Mouse (Mus musculus): ENCODE data around the gene Gm12569. TPM values are rescaled to one million over a fixed set of nuclear protein-coding genes. Genes with fewer than 3 reads are reported as not detected.

Gene Gm12569
- polyA plus RNA-seq, 1 experiment from 2014 or later: not detected

DNA sequence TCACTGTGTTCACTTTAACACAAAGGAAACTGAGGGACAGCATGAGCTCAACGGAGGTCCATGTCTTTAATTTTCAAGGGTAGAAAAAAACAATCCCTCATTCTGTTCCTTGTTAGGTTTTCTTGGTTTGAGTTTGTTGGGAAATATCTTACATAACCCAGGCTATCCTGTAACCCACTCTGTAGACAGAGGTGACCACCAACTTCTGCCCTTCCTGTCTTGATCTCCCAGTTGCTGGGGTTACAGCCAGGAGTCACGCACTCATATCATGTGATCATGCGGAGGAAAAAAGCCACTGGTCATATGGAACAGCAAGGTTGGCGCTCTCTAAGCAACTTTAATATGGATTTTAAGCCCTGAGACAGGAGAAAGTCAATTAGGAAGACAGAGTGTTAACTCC is 36.7 kb downstream of the Gm12569 start:
- no peak for DNase-seq (ENCODE audit: low spot score)
- Histone ChIP-seq H3K4me1 (ENCODE audit: control insufficient read depth, insufficient read depth, low read length) (no peaks in the 10 kb centered on the region), H3K36me3 (ENCODE audit: control insufficient read depth, insufficient read depth, low read length) (no peaks in the 10 kb centered on the region), H3K9me3 (replicated peaks; ENCODE audit: control insufficient read depth, low read length) (no peaks in the 10 kb centered on the region), H3K4me3 (ENCODE audit: low read depth, low read length) (no peak overlapping the region), H3K4me2 (ENCODE audit: low read length) (no peak overlapping the region), H3K27ac (ENCODE audit: low read depth, low read length) (no peak overlapping the region), H3K27me3 (replicated peaks; ENCODE audit: control insufficient read depth, insufficient read depth, low read length) (no peaks in the 10 kb centered on the region), H3K9ac (ENCODE audit: low read length) (no peak overlapping the region)
- 88% methylated on average over 4 of the region's 4 CpGs for WGBS
- no peak for ATAC-seq

DNA sequence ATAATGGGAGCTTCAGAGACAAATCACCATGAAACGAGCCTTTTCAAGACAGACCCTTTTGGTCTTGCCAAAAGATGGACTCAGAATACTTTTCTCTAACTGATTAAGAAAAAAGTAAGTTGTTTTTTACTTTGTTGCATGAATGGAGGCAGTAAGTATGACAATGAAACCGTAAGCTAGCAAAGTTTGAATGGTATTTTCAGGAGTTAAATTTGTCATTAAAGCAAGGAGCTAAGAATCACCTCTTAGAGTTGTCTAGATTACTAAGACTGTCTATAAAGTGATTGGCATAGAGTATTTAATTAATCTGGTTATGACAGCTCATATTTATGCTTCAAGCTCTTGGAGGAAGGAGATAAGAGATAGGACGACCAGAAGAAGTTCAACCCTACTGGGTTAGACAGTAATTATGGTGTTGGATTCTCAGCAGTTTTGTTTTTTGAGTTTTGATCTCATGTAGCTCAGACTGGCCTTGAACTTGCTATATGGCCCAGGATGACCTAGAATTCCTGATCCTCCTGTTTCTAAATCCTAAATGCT is 41.5 kb downstream of the Gm12569 start, which contains the start of gene Clk4:
TSS of gene Clk4 (plus strand) at position 51 of the 540 bp plus-strand sequence.
- Histone ChIP-seq H3K36me3 (ENCODE audit: control insufficient read depth, insufficient read depth, low read length) (peaks cover under 1% of the 10 kb centered on the region; the same call in 1 of the 2 replicates), H3K4me3 (ENCODE audit: low read depth, low read length) (peak within 1 kb of the TSS; percentile 91), H3K9me3 (replicated peaks; ENCODE audit: control insufficient read depth, low read length) (no peaks in the 10 kb centered on the region), H3K27ac (ENCODE audit: low read depth, low read length) (peak within 1 kb of the TSS; percentile 91), H3K4me2 (ENCODE audit: low read length) (peak within 1 kb of the TSS; percentile 62), H3K4me1 (ENCODE audit: control insufficient read depth, insufficient read depth, low read length) (peaks cover 16% of the 10 kb centered on the region), H3K9ac (ENCODE audit: low read length) (peak within 1 kb of the TSS; percentile 50), H3K27me3 (replicated peaks; ENCODE audit: control insufficient read depth, insufficient read depth, low read length) (no peaks in the 10 kb centered on the region)
- no peak for DNase-seq (ENCODE audit: low spot score)
- ATAC-seq: no peak
- 75% methylated on average over 3 of the region's 3 CpGs for WGBS

DNA sequence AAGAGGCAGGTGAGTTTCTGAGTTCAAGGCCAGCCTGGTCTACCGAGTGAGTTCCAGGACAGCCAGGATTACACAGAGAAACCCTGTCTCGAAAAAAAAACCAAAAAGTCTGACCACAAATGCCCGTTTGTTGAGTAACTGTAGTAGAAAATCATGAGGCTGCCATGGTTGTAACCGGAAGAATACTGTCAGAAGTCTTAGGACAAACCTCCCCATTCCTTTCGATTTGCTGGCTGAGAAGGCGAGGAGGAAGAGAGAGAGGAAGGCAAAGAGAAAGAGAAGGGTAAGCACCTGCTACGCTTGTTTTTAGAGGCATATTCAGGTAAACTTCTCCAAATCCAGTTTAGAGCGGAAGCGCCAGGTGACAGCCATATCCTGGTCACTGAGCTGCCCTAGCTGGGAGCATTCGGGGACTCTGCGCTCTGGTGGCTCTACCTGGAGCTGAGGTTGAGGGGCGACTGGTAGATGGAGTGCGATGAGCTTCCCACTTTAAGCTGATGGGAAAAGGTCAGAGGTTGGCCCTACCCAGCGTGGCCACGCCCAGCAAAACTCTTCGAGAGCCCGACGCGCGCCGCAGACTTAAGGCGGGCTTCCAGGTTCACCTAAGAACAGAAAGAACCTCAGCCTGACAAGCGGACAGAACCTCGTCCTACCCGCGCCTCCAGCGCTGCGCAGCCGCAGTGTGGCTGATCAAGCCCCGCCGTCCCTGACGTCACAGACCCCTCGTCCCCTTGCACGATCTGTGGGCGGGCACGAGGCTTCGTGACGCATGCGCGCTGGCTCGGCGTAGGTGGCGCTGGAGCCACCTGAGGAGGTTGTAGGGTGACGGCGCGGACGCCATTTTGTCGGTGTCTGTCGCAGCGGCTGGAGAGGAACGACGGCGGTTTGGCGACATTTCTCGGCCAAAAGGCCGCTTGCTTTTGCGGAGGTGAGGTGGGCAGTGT is 42.3 kb downstream of the Gm12569 start, which contains the start of gene BC049762:
TSS of gene BC049762 (minus strand) at position 705 of the 944 bp plus-strand sequence.
- peak within 1 kb of the TSS; percentile 91 for H3K4me3 ChIP-seq (ENCODE audit: low read depth, low read length)
- no peaks in the 10 kb centered on the region for H3K27me3 ChIP-seq (replicated peaks; ENCODE audit: control insufficient read depth, insufficient read depth, low read length)
- peaks cover 6% of the 10 kb centered on the region for H3K36me3 ChIP-seq (ENCODE audit: control insufficient read depth, insufficient read depth, low read length)
- no peaks in the 10 kb centered on the region for H3K9me3 ChIP-seq (replicated peaks; ENCODE audit: control insufficient read depth, low read length)
- H3K4me1 ChIP-seq (ENCODE audit: control insufficient read depth, insufficient read depth, low read length): peaks cover 16% of the 10 kb centered on the region
- H3K27ac ChIP-seq (ENCODE audit: low read depth, low read length): peak within 1 kb of the TSS; percentile 91
- 9% methylated on average over 57 of the region's 57 CpGs for WGBS
- peak within 1 kb of the TSS; percentile 98 for H3K9ac ChIP-seq (ENCODE audit: low read length)
- peak; percentile 99 for ATAC-seq
- peak within 1 kb of the TSS; percentile 69 for H3K4me2 ChIP-seq (ENCODE audit: low read length)
- peak; percentile 99 for DNase-seq (ENCODE audit: low spot score)

DNA sequence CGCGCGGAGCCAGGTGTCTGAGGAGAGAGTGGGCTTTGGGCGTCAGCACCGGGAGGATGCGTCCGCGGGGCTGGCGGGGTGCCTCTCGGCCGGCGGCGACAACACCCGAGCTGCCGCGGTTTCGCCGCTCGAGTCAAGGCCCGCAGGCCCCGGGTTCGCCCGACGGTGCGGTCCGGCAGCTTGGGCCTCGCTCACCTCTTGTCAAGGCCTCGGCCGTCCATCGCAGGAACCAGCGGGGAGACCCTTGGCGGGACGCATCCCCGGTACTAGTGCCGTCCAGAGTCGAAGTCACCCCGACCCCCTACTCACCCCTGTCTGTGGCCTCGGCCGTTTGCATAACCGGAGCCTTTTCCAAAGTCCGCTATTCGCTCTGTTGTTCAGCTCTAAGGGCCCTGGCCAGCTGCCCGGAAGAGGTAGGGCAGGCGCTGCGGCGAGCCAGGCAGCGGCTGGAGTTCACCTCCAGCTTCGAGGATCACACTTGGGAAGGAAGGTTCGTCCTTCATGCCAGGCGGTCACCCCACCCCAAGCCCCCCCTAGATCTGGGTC is 43.1 kb downstream of the Gm12569 start:
- Histone ChIP-seq H3K4me2 (ENCODE audit: low read length) (peak overlapping the region; percentile 69), H3K4me1 (ENCODE audit: control insufficient read depth, insufficient read depth, low read length) (peaks cover 16% of the 10 kb centered on the region), H3K36me3 (ENCODE audit: control insufficient read depth, insufficient read depth, low read length) (peaks cover 6% of the 10 kb centered on the region), H3K27me3 (replicated peaks; ENCODE audit: control insufficient read depth, insufficient read depth, low read length) (no peaks in the 10 kb centered on the region), H3K27ac (ENCODE audit: low read depth, low read length) (peak overlapping the region; percentile 91), H3K4me3 (ENCODE audit: low read depth, low read length) (peak overlapping the region; percentile 91), H3K9me3 (replicated peaks; ENCODE audit: control insufficient read depth, low read length) (no peaks in the 10 kb centered on the region), H3K9ac (ENCODE audit: low read length) (peak overlapping the region; percentile 98)
- peak; percentile 67 for DNase-seq (ENCODE audit: low spot score)
- WGBS: under 1% methylated on average over 49 of the region's 50 CpGs
- peak; percentile 70 for ATAC-seq

DNA sequence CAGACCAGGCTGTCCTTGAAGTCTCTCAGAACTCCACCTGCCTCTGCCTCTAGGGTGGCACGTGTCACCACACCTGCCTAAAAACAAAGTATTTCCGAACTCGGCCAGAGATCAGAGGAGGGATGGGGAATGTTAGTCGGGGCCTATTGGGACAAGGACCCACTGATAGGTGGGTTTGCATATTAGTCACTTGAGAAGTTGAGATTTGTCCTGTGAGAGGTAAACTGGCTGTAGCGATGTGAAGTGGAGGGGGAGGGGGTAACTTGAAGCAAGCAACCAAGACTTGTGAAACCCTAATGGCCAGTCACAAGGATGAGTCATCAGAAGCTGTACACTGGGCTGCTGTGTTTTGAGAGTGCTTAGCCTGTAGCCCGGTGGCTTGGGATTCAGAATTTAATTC is 44.1 kb downstream of the Gm12569 start:
- Histone ChIP-seq H3K27me3 (replicated peaks; ENCODE audit: control insufficient read depth, insufficient read depth, low read length) (no peaks in the 10 kb centered on the region), H3K36me3 (ENCODE audit: control insufficient read depth, insufficient read depth, low read length) (peaks cover 12% of the 10 kb centered on the region), H3K9ac (ENCODE audit: low read length) (peak overlapping the region; percentile 98; the same call in 1 of the 2 replicates), H3K4me2 (ENCODE audit: low read length) (peak overlapping the region; percentile 69), H3K27ac (ENCODE audit: low read depth, low read length) (no peak overlapping the region), H3K4me1 (ENCODE audit: control insufficient read depth, insufficient read depth, low read length) (peaks cover 16% of the 10 kb centered on the region), H3K9me3 (replicated peaks; ENCODE audit: control insufficient read depth, low read length) (no peaks in the 10 kb centered on the region), H3K4me3 (ENCODE audit: low read depth, low read length) (peak overlapping the region; percentile 91)
- DNase-seq (ENCODE audit: low spot score) (peak; percentile 14), ATAC-seq (no peak)
- WGBS: 22% methylated on average over 6 of the region's 6 CpGs

DNA sequence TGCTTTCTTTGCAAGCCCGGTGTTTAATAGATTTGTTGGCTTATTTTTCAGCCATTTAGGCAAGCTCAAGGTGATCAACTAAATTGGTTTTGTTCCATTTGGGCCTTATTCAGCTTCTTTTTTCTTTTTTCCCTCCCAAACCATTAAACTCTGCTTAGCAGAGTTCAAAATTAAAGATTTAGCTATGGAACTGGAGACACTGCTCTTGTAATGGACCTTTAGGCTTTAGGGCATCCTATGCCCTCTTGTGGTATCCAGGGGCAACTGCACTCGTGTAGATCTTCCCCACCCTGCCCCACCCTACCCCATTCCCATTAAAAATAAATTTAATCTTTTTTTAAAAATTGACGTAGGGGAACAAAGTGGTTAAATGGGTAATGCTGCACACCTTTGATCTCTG is 45.1 kb downstream of the Gm12569 start:
- H3K27ac ChIP-seq (ENCODE audit: low read depth, low read length): no peak overlapping the region
- WGBS: 56% methylated on average over 3 of the region's 3 CpGs
- H3K27me3 ChIP-seq (replicated peaks; ENCODE audit: control insufficient read depth, insufficient read depth, low read length): no peaks in the 10 kb centered on the region
- H3K4me1 ChIP-seq (ENCODE audit: control insufficient read depth, insufficient read depth, low read length): peaks cover 16% of the 10 kb centered on the region
- H3K36me3 ChIP-seq (ENCODE audit: control insufficient read depth, insufficient read depth, low read length): peaks cover 17% of the 10 kb centered on the region
- peak overlapping the region; percentile 69 for H3K4me2 ChIP-seq (ENCODE audit: low read length)
- no peak overlapping the region for H3K9ac ChIP-seq (ENCODE audit: low read length)
- no peaks in the 10 kb centered on the region for H3K9me3 ChIP-seq (replicated peaks; ENCODE audit: control insufficient read depth, low read length)
- ATAC-seq (no peak), DNase-seq (ENCODE audit: low spot score) (peak; percentile 64)
- H3K4me3 ChIP-seq (ENCODE audit: low read depth, low read length): 0 out of 2 replicates have a peak overlapping the region, but pooled peaks have one; percentile 91

DNA sequence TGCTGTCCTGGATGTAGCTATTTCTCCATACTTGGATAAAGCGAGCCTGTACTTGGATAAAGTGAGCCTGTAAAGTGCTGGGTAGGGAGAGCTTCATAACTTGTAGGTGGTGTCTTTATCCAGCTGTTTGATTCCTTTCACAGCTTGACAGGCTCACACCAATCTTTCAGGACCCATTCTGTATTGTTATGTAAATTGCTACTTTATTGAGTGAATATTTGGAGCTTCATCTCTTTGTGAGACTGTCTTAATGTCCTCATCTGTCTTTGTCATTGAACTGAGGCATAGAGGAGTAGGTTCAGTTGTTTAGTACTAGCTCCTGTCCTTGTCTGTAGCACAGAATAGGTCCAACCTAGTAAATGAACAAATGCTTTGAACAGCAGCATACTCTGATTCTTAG is 54.1 kb downstream of the Gm12569 start:
- Histone ChIP-seq H3K36me3 (ENCODE audit: control insufficient read depth, insufficient read depth, low read length) (peaks cover 78% of the 10 kb centered on the region), H3K9ac (ENCODE audit: low read length) (no peak overlapping the region), H3K4me1 (ENCODE audit: control insufficient read depth, insufficient read depth, low read length) (no peaks in the 10 kb centered on the region), H3K27ac (ENCODE audit: low read depth, low read length) (no peak overlapping the region), H3K9me3 (replicated peaks; ENCODE audit: control insufficient read depth, low read length) (no peaks in the 10 kb centered on the region), H3K4me2 (ENCODE audit: low read length) (no peak overlapping the region), H3K27me3 (replicated peaks; ENCODE audit: control insufficient read depth, insufficient read depth, low read length) (no peaks in the 10 kb centered on the region), H3K4me3 (ENCODE audit: low read depth, low read length) (no peak overlapping the region)
- DNase-seq (ENCODE audit: low spot score) (no peak), ATAC-seq (no peak)
- 73% methylated on average over 1 of the region's 1 CpGs for WGBS

All from forebrain, embryonic 14.5 days (tissue).